Mouse (Mus musculus) bone marrow, adult 2 months (tissue): ENCODE data around the gene Thap7. TPM values are rescaled to one million over a fixed set of nuclear protein-coding genes. Genes with fewer than 3 reads are reported as not detected.

Source experiments
- H3K27ac ChIP-seq: fragments of 200-500 bp; 2 replicates; pipeline ENCODE4 v1.5.1; 2012; ENCODE audit warnings: low read depth, mild to moderate bottlenecking, control low read depth, inconsistent platforms, low read length; ENCODE audit not compliant: control insufficient read depth, poor library complexity, insufficient read depth
- H3K4me1 ChIP-seq: fragments of 200-500 bp; 2 replicates; pipeline ENCODE4 v1.6.1; 2011; ENCODE audit warnings: low read length; ENCODE audit not compliant: control insufficient read depth, insufficient read depth
- H3K4me3 ChIP-seq: fragments of 200-500 bp; replicated peaks from 2 replicates; pipeline ENCODE3; 2011; ENCODE audit warnings: mild to moderate bottlenecking, low read depth, low read length, control low read depth; ENCODE audit not compliant: control insufficient read depth
- CTCF ChIP-seq: fragments of 200-500 bp; IDR thresholded peaks from 2 replicates; pipeline ENCODE4 v1.5.1; 2011; ENCODE audit warnings: low read length, control low read depth; ENCODE audit not compliant: control insufficient read depth, insufficient read depth
- POLR2A ChIP-seq: fragments of 200-500 bp; IDR thresholded peaks from 2 replicates; pipeline ENCODE4 v1.6.1; 2011; ENCODE audit warnings: low read depth, mild to moderate bottlenecking, control low read depth, low read length, borderline replicate concordance; ENCODE audit not compliant: control insufficient read depth
- WGBS: fragments of 180-500 bp; shearing (Covaris S2); methylation state at CpG from one replicate; pipeline ENCODE4 v1.1.7; 2018; 5-methylcytosine and 5-hydroxymethylcytosine counted together
- polyA plus RNA-seq: library from polyadenylated mRNA; stranded (reverse); fragments of >200 nt; gene quantifications from 2 replicates; pipeline ENCODE4 v1.2.4, GENCODE M21; 2011; ENCODE audit warnings: low replicate concordance; ENCODE audit not compliant: missing spikeins, insufficient read depth, insufficient read length

Gene Thap7
- 13.6 and 31.8 TPM in 2 replicates for polyA plus RNA-seq

GRCm38 (mm10) chr16:17530640-17531288 lies at the start of gene Thap7:
Gene Thap7 (minus strand): TSS chr16:17531136.
- H3K27ac ChIP-seq, result peak within 1 kb of the TSS; percentile 93
- TF ChIP-seq CTCF (no peak), POLR2A (peak; percentile 78)
- peak within 1 kb of the TSS; percentile 96 for H3K4me3 ChIP-seq
- peaks cover 2% of the 10 kb centered on the region; the same call in 1 of the 2 replicates for H3K4me1 ChIP-seq
- under 1% methylated on average over 67 of the region's 67 CpGs for WGBS

DNA sequence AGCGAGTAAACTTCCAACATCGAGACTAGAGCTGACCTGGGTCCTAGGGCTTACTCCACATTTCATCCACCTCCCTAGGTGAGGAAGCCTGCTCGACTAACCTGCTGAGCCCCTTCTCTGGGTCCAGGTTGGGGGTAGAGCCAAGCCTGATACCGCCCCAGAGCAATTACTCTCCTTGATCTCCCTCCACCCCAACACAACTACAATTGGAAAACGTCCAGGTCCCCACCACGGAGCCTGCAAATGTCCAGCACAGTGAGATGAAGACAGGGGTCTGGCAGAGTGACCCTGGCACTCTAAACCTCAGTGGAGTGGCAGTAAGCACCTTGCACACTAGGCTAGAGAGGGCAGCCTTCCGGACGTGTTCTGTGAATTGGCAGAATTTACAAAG lies 45.9 kb upstream of the Thap7 start:
- 34% methylated on average over 8 of the region's 8 CpGs for WGBS
- Histone ChIP-seq H3K4me3 (no peak overlapping the region), H3K27ac (no peak overlapping the region), H3K4me1 (no peaks in the 10 kb centered on the region; the same call in 1 of the 2 replicates)
- TF ChIP-seq POLR2A, result no peak
- no peak for TF ChIP-seq CTCF

DNA sequence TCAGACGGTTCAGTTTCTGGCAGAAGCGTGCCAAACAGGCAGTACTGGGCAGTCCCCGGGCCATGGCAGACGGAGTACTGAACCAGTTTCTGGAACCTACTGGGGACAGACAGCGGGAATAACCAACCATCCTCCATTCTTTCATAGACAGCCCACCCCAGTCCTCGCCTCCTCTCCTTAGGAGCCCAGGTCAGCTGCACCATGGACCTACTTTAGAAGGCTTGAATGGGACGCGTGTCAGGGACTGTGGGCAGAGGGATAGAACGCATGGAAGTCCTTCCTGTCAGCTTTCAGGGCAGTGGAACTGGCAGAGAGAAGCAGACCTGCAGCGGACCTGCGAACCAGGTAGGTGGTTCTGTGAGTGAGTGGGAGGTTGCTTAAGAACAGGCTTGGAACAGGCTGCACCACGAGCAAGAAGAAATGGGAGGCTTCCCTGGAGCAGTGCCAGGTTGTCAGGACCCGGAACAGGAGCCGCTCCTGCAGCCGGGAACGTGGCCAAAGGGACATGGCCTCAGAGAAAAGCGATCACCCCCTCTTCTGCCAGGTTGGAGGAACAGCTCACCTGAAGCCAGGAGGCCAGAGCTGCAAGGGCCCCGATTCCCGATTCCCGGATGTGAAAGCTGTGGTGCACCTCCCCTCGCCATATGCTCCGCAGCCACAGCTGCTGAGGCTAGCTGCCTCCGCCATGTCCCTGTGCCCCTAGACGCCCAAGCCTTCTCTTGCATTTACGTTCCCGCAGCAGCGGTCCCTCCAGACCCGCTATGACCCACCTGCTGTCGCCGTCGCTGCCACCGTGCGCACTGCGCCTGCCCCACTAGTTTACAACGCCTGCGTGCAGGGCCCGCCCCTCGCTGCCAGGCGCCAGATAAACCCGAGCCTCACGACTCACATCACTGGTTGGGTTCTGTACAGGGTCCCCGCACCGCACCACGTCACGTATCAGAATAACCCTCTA lies 45.2 kb upstream of the Thap7 start:
- Histone ChIP-seq H3K4me3 (peak overlapping the region; percentile 60), H3K4me1 (no peaks in the 10 kb centered on the region; the same call in 1 of the 2 replicates), H3K27ac (no peak overlapping the region)
- TF ChIP-seq POLR2A (no peak), CTCF (no peak)
- WGBS, result 17% methylated on average over 45 of the region's 45 CpGs

DNA sequence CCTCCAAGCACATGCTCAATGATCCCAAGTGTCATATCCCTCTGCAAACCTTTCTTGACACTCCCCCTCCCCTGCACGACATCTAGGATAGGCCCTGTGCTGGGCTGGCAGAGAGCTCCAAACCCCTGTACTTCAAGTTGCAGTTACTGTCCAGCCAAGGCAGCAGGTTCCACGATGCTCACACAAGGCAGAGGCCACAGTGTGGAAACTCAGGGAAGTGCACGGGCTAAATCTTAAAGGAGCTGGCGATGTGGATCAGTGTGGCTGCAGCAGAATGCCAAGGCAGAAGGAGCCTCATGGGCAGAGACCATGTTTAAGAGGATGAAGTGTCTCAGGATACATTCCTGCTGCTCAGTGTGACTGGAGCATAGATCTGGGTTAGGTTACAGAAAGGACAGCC lies 35.2 kb upstream of the Thap7 start:
- WGBS, result 44% methylated on average over 4 of the region's 4 CpGs
- Histone ChIP-seq H3K4me3 (no peak overlapping the region), H3K27ac (no peak overlapping the region), H3K4me1 (no peaks in the 10 kb centered on the region)
- TF ChIP-seq CTCF (no peak), POLR2A (no peak)

DNA sequence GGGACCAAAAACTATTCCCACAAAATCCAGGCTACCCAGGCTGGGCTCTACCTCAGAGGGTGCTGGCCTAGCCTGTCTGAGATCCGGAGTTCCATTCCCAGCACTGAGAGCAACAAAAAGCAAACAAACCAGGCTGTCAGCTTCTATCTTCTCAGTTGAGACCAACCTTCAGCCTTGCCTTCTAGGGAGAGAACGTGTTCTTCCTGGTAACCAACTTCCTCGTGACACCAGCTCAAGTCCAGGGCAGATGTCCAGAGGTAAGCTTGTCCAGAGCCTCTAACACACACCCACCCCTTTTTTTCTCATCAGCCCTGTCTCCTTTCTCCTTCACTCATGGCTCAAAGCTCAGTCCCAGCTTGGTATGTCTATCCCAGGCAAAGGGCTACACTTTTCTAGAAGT lies 33.8 kb upstream of the Thap7 start:
- Histone ChIP-seq H3K4me3 (no peak overlapping the region), H3K27ac (no peak overlapping the region), H3K4me1 (no peaks in the 10 kb centered on the region)
- WGBS, result 43% methylated on average over 3 of the region's 3 CpGs
- no peak for TF ChIP-seq CTCF
- TF ChIP-seq POLR2A, result no peak

DNA sequence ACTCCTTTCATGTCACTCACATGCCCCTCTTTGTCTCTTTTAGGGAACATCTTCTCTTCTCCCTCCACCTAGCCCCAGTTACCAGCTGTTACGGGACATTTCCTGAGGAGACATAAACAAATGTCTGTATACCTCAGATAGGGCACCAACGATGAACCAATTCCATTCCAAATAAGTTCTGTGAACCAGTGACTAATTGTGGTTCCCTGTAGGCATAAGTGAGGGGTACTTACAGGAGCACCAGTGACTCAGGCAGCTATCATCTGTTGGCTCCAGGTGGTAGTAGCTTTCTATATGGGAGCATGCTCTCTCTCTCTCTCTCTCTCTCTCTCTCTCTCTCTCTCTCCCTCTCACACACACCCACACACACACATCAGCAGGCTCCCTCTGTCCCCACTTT lies 33.3 kb upstream of the Thap7 start:
- H3K27ac ChIP-seq, result no peak overlapping the region
- WGBS, result 49% methylated on average over 2 of the region's 2 CpGs
- H3K4me3 ChIP-seq, result no peak overlapping the region
- no peaks in the 10 kb centered on the region for H3K4me1 ChIP-seq
- TF ChIP-seq POLR2A (no peak), CTCF (no peak)

GRCm38 (mm10) chr16:17563580-17563979 lies 32.6 kb upstream of the Thap7 start:
- H3K4me1 ChIP-seq, result no peaks in the 10 kb centered on the region; the same call in 1 of the 2 replicates
- no peak overlapping the region for H3K4me3 ChIP-seq
- 62% methylated on average over 1 of the region's 1 CpGs for WGBS
- TF ChIP-seq CTCF, result no peak
- TF ChIP-seq POLR2A, result no peak
- no peak overlapping the region for H3K27ac ChIP-seq

GRCm38 (mm10) chr16:17561751-17562208 lies 30.8 kb upstream of the Thap7 start, which contains the start of gene P2rx6:
Gene P2rx6 (plus strand): TSS chr16:17561885.
- no peak within 1 kb of the TSS for H3K4me3 ChIP-seq

More at GRCm38 (mm10) chr16:17561751-17562208, 30.8 kb upstream of the Thap7 start, which contains the start of gene P2rx6:
- TF ChIP-seq CTCF (no peak), POLR2A (no peak)
- no peak within 1 kb of the TSS for H3K27ac ChIP-seq
- no peaks in the 10 kb centered on the region; the same call in 1 of the 2 replicates for H3K4me1 ChIP-seq
- 3% methylated on average over 10 of the region's 10 CpGs for WGBS
